Mouse (Mus musculus): Measurements from ENCODE around the gene Zdhhc14.

The Zdhhc14 gene

DNA sequence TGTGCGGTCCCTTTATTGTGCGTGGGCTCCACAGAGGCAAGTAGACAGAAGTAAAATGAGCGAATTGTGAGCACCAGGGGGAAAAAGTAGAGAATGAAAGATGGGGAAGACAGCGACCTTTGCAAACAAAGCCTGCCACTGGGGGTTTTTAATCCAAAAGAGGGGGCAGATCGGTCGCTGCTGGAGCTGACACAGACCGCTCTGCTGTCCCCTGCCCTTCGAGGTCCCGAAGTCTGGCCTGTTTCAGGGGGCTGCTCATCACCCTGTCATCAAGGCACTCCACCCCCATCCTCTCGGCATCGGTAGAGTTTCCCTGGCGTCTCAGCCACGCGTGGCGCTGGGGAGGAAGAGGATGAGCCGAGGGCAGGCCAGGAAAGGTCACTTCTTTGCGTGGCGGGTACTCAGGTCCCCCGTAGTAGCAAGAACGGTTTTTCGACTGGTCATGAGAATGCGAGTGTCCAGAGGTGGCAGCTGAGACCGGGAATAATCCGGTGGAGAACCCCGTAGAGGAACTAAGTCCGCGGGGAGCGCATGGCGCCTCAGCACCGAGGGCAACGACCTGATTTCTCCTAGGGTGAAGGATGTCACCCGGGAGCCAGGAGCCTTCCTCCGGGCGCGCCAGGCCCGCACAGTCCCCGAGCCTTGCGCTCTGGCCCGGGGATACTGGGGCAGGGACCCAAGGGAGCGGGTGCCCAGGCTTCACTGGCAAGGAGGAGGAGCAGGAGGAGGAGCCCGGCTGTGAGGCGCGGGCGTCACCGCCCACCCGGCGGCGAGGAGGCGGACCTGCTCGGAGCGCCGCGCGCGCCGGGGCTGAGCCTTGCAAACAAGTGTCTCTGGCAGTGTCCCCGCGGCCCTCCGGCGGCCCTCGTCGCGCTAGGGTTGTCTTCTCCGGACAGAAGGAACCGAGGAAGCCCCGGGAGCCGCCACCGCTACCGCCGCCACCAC, at the start of gene Zdhhc14:
Zdhhc14 (plus strand) TSS at position 757 of the 945 bp plus-strand sequence.
- peak; percentile 90 for DNase-seq (ENCODE audit: low spot score)

DNA sequence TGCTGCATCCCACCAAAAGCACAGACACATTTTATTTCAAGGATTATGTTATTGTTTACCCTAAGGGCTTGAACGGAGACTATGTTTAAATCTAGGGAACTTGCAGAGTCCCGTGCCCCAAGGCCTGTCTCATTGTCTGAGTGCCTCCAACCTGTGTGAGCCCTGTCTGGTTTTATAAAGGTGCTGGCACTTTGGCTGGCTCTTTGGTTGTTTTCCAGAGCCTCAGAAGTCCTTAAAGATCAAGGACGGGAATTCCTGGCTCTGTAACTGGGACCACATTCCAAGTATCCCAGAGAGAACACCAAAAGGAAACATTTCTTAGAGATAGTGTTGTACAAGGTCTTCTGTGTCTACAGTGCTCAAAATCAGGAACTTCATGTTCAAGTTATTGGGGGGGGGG, 49.1 kb upstream of the Zdhhc14 start:
- peak; percentile 56 for DNase-seq (ENCODE audit: low spot score)

DNA sequence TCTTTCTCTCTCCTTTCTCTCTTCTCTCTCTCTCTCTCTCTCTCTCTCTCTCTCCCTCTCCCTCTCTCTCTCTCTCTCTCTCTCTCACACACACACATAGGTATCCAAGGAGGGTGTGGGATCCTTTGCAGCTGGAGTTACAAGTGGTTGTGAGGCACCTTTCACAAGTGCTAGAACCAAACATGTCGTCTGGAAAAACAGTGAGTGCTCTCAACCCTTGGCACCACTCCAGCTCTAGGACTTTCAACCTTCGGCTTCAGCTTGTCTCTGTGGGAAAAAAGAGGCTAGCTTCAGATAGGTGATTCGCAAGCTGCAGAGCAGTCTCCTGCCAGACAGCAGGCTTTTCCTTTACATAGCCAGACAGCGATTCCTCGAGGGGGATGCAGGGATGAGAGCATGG, 48.6 kb upstream of the Zdhhc14 start:
- DNase-seq (ENCODE audit: low spot score): peak; percentile 79

DNA sequence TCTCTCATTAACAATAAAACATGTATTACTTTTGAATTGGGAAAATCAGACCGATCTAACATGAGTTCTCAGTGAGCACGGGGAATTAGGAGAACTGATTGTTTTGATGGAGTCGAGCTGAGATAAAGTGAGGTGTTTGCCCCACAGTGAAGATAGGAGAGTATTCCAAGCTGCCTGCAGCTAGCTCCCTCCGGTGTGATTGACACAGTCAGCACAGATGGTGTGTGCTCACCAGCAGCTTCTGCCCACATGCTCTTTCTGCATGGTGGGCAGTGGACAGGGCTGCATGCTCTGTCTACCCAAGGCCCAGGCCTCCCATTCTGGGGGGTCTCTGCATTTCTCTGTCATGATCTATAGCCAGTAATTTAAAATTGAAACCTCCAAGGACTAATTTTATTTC, 38.7 kb upstream of the Zdhhc14 start:
- no peak for DNase-seq (ENCODE audit: low spot score)

DNA sequence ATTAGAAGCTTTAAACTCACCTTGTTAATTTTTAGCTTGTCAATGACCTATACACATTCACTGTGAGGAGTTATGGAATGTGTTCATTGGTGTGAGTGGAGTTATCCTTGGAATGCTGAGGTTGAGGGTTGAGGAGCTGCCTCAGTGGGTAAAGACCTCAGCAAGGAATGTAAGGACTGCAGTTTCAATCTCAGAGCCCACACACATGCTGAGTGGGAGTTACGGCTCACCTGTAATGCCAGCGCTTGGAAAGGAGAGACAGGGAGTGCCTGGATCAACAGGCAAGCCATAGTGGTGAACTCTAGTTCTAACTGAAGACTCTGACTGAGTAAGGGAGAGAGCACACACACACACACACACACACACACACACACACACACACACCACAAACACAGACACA, 28.4 kb upstream of the Zdhhc14 start:
- no peak for DNase-seq (ENCODE audit: low spot score)

DNA sequence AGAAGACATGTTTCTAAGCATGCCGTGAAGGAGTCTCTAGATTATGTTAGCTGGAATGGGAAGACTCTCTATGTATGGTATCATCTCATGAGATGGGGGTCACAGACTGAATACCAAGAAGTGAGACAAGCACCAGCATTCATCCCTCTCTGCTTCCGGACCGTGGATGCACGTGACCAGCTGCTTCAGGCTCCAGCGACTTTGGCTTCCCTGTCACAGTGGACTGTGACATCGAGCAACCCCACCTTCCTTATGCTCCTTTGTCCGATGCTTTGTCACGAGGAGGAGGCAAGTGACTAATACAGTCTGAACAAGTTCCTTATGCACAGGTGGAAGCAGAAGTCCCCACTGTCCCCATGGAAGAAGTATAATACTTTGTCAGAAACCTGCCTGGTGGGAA, 25.6 kb upstream of the Zdhhc14 start:
- DNase-seq (ENCODE audit: low spot score): no peak

DNA sequence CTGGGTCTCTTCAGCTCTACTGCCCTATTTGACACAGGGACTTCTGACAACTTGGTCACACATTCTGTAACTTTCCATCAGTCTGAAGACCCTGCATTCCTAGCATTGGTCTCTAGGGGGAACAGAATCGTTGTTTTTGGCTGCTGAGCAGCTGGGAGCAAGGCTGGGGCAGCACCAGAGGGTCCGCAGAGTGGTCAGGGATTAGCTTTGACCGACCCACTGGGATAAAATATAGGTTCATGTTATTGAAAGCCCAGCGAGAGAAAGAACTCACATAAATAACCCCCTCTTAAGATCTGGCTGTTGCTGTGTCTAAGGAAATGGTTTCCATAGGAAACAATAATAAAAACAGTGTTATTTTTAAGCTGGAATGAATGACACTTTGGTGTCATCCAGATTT, 25.2 kb upstream of the Zdhhc14 start:
- DNase-seq (ENCODE audit: low spot score): no peak

DNA sequence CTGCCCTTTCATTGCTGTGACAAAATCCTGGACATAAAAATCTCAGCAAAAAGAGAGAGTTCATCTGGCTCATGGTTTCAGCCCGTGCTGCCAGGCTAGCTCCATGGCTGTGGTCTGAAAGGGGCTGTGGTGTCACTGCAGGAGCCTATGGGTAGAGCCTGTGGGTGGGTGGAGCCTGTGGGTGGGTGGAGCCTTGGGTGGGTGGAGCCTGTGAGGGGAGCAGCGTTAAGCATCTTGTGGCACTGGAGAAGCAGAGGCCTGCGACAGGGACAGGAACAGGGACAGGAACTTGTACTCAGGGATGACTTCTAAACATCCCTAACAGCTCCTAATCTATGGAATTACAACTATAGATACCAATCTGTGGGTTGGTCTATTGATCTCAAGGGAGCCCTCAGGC, 20.1 kb upstream of the Zdhhc14 start:
- peak; percentile 51 for DNase-seq (ENCODE audit: low spot score)

DNA sequence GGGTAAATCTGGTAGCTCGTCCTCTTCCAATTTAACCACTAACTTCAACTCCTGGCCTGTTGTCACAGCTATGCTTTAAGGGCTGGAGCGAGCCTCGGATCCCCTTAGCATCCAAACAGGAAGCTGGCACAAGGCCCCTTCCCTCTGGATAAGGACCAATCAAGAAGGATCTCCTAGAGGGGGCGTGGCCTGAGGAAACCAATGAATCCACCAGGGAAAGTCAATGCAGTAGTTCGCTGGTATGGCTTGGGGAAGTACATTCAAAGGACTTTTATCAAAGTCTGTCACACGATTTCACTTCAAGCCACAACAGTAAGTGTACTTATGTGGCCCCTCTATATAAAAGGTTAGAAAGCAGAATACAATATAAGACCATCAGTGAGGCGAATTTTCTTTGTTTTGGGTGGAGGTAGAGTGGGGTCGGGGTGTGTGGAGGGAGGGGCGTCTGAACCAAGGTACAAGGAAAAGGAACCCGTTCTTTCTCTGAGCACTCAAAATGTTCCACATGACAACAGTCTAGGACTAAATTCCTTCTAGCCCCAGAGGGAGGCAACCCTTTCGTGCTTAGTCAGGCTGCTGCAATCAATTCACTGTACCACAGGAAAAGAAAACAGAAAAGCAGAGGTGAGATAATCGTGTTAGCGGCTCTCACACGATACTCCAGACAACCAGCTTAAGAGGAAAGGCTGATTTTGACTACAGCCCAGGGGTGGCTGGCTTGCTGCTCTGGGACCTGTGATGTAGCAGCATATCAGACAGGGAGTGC, 16.2 kb upstream of the Zdhhc14 start:
- no peak for DNase-seq (ENCODE audit: low spot score)

DNA sequence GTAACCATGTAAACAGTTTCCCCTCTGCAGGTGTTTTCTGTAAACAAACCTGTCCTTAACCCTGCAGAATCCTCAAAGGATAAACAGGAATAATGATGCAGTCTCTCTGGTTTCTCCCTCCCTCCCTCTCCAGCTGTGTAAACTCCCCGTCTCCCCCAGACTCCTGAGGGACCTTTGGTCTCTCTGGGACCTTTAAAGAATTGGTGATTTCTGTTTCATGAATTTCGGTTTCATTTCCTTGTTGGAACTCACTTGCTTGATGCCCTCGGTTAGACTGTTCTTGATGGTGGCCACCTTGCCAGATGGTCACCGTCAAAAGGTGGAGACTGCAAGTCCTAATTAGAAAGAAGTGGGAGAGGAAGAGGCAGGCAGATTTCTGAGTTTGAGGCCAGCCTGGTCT, 8.9 kb upstream of the Zdhhc14 start:
- DNase-seq (ENCODE audit: low spot score): no peak

DNA sequence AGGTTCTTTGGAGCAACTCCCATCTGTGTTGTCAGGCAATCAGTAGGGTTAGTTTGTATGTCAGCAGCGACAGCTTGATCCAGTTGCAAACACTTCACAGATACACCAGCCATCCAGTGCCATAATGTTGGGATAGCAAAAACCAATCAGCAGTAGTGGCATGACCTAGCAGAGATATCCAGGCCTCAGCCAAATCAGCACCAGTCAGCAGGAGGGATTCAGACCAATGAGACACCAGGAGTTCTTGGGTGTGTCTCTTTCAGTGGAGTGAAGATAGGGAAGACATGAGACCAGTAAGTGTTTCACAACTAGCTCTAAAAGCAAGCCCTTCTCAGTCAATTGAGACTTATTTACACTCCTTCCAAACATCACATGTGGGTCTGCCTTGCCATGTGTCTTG, 7.7 kb upstream of the Zdhhc14 start:
- no peak for DNase-seq (ENCODE audit: low spot score)

DNA sequence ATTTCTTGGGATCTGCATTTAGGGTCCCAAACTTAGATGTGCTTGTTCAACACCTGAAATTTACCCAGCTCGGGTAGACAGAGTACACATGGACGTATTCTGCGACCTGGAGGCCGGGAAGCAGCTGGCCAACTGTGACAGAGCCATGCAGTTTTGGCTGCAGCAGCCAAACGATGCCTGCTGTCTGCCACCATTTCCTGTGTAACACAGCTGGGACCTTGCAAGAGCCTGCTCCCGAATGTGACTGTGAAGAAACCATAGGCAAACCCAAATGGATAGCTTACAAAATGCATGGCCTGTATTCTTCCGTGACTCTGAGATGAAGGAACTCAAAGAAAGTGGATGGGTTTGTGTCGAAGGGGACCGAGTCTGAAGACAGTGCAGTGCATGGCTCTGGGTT, 4.2 kb upstream of the Zdhhc14 start:
- DNase-seq (ENCODE audit: low spot score): no peak

DNA sequence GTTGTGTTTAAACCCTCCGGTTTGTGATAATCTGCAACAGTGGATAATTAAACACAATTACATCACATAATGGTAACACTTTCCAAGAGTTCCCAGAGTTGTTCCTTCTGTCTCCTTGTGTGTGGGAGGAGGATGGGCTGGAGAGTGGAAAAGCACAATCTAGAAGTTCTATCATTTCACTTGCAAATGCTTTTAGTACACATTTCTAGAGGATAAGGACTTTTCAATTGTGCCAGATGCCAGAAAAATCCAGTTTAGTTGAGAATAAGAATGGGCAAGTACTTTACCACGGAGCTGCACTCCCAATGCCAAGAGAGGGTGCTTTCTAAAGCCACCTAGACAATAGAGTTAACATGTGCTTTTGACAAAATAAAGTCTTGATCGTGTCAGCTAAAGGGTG, 2.0 kb upstream of the Zdhhc14 start:
- no peak for DNase-seq (ENCODE audit: low spot score)

DNA sequence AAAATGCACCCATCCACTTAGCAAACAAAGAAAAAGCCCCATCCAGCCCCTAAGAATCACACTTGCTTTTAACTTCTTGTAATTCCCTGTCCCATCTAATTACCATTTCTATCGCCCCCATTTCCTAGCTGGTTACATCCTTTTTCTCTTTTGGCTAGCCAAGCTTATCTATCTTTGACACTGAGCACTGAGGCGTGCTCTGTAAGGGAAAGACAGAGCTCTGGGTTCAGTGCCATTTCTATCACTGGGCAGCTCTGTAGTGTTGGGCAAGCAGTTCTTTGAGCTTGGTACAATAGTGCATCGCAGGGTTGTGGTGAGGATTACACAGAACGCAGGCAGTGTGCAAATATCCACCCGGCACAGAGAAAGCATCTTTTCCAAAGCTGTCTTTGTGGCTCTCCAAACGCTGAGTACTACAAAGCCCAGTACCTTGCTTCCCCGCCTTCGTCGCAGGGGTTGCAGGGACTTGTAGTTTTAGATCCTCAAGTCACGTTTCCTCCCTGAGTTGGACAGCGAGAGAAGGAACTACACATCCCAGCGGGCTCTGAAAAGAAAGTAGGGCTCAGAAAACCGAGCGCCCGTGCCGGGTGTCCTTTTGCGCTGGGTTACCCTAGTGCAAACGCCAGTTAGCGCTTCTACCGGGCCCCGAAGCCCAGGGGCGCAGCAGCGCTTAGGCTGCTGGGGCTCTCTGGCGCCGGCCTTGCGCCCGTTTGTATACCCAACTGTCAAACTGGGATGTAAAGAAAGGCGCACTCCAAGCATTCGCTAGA, 1.1 kb upstream of the Zdhhc14 start:
- DNase-seq (ENCODE audit: low spot score): peak; percentile 87

DNA sequence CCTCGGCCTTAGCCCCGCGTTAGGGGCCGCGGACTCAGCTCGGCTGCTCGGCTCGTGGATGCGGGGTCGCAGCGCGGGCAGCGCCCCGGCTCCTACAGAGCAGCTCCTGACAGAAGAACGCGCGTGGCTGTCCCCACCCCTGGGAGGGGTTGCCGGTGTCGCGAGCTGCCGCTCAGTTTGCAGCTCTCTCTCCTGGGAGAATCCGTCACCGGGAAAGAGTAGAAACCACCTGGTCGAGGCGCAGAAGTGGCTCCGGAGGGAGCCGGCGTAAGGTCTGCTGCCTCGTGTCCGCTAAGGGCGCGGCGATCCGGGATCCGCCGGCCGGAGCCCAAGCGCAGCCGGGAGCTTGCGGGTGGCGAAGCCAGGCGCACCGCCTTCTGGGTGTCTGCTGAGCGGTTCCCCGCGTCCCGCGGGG, 396 bp downstream of the Zdhhc14 start:
- no peak for DNase-seq (ENCODE audit: low spot score)

DNA sequence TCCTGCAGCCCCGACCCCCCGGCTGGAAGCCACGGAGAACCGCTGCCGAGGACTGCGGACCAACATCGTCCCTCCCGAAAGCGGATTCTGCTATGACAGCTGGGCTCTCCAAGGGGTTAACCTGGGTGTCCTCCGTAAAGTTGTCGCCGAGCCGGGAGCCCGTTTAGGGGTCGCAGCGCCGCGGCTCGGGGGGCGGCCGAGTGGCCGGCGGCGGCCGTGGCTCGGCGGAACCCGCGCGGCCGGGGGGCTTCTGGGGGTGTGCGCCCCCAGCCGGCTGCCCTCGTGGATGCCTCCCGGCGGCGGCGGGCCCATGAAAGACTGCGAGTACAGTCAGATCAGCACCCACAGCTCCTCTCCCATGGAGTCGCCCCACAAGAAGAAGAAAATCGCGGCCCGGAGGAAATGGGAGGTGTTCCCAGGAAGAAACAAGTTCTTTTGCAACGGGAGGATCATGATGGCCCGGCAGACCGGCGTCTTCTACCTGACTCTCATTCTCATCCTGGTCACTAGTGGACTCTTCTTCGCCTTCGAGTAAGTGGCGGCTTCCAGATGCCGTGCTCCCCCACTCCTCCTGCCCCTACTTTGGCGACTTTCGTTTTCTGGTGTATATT, 909 bp downstream of the Zdhhc14 start:
- peak; percentile 63 for DNase-seq (ENCODE audit: low spot score)

DNA sequence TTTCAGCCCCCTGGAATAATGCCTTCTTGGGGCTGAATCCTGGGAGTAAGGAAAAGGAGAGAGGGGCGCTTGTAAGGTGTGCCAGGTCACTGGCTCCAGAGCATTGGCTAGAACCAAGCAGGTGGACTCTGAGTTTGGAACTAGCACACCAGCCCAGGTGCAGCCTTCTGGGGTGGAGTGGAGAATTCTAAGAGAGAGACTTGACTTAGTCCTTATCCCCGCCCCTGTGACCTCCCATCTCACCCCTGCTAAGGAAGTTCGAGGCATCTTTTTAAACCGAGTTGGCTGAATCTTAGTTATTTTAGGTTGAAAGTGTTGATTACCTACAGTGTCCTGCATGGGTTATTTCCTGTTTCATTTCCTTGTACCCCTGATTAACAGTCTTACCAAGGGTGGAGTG, 1.5 kb downstream of the Zdhhc14 start:
- no peak for DNase-seq (ENCODE audit: low spot score)

DNA sequence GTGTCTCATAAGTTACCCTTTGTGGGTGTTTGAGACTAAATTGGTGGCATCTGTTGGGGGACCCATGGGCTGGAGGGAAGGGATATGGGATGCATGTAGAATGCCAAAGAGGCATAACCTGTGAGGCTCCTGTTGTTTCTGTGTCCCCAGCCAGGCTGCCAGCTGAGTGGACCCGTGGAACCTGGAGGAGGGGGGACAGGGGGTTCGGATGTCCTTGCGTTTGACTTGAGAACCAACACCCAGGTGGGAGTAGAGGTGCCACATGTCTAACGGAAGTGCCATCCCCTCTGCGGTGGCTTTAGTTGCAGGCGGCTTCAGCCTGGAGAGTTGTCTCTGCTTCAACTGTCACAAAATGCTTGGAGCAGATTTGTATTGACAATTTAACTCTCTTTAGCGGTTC, 2.5 kb downstream of the Zdhhc14 start:
- no peak for DNase-seq (ENCODE audit: low spot score)

DNA sequence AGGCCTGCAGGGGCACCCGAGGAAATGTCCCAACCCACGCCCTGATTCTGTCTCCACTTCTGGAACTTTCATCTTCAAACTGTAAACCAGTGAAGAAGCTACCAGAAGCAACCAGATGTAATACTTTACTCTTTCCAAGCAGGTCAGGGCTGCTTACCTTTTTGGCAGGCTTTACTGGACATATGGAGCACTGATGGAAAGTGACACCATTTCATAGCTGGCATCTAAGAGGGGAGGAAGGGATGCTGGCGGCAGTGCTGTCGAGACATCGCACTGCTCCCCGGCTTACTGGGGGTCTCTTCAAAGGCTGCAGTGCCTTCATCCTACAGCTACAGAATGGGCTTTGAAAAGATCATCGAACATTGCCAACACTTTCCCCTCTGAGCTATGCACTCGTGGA, 5.3 kb downstream of the Zdhhc14 start:
- DNase-seq (ENCODE audit: low spot score): no peak

DNA sequence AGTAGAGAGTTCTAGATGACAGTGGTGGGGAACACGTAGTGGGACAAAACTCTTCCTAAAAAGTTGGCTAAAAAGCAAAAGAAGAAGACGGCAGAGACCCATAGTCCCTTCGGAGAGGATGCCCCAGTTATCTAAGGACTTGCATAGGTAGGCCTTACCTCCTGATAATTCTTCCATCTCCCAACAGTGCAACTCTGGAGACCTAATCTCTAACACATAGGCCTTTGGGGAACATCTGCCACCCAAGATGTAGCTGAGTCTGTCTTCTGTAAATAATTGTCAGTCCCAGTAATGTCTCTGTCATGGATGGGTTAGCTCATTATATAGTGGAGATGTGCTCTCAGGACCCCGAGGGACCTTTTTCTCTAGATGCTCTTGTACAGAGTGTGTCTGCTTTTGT, 6.6 kb downstream of the Zdhhc14 start:
- DNase-seq (ENCODE audit: low spot score): no peak

DNA sequence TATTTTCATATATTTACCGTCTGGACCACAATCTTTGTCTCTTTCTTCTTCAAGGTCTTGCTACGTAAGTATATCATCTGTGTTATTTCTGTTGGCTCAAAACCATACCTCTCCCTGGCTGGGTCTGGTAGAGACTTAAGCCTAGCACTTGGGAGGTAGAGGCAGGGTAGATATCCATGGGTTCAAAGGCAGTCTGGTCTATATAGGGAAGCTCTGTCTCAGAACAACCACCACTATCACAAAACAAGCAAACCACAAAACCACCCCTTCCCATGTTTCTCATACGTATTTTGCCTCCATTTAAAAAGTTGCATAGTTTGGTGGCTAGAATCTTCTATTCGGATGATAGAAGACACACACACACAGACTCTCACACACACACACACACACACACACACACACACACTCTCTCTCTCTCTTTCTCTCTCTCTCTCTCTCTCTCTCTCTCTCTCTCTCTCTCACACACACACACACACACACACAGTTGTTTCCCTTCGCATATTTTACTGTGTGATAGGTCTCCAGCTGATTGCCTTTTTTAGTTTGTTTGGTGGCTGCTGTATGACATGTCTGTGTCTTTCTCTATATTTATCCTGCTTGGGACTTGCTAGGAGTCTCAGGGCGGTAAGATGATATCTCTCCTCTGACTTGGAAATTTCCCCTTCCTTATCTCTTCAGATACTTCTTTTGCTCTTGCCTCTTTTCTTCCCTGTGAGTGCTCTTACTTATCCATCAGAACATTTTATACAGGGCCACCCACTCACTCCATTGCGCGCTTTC, 11.8 kb downstream of the Zdhhc14 start:
- DNase-seq (ENCODE audit: low spot score): no peak

All from testis, postnatal 10 days (tissue).